Comparison of ENCODE assay signal across 7 mouse cellular contexts in the genomic region with DNA sequence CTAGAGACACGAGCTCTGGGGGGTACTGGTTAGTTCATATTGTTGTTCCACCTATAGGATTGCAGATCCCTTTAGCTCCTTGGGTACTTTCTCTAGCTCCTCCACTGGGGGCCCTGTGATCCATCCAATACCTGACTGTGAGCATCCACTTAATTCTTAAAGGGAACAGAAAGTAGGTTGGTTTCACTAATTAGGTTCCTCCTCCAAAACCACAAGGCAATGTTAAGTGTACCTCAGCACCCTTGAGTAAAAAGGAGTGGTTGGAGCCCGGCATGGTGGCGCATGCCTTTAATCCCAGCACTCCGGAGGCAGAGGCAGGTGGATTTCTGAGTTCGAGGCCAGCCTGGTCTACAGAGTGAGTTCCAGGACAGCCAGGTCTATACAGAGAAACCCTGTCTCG. TPM values are rescaled to one million over a fixed set of nuclear protein-coding genes. Genes with fewer than 3 reads are reported as not detected.
DNase-seq lines count a peak whose midpoint lies in the region; ATAC-seq and TF ChIP-seq lines count a peak whose summit lies in the region.
"Not testable (repeated sequence)": the region's sequence is repeated elsewhere in the genome, so short reads cannot be mapped to it uniquely, and the experiment has no call there.

No protein-coding gene starts in this region.

- WGBS in intestine, embryonic 16.5 days, result 89% methylated on average over 6 of the region's 6 CpGs
- 55% methylated on average over 6 of the region's 6 CpGs for WGBS in lung, embryonic 16.5 days

- not testable (repeated sequence) for H3K9me3 ChIP-seq in intestine, embryonic 16.5 days (ENCODE audit: control insufficient read depth, low read length); lung, embryonic 16.5 days (ENCODE audit: control insufficient read depth, low read length)

- H3K36me3 ChIP-seq in intestine, embryonic 16.5 days (ENCODE audit: control insufficient read depth, insufficient read depth, low read length); lung, embryonic 16.5 days (ENCODE audit: control insufficient read depth, insufficient read depth, low read length): not testable (repeated sequence)

- POLR2A ChIA-PET in Patski (lab: Charles Lee), result not testable (repeated sequence)

- ATAC-seq in Patski; intestine, embryonic 16.5 days; lung, embryonic 16.5 days (ENCODE audit: low read depth): not testable (repeated sequence)
- peak; percentile 54; the same call in 1 of the 2 replicates for ATAC-seq in granulocyte monocyte progenitor cell, adult 5-6 weeks (replicated peaks; ENCODE audit: poor library complexity, severe bottlenecking)
- ATAC-seq in megakaryocyte, adult 5-6 weeks (ENCODE audit: poor library complexity, severe bottlenecking), result peak; percentile 36; the same call in 1 of the 2 replicates

- H3K4me3 ChIP-seq in intestine, embryonic 16.5 days (ENCODE audit: low read length); lung, embryonic 16.5 days (ENCODE audit: low read length): not testable (repeated sequence)

- in situ Hi-C loops in Patski (cut with MboI; ENCODE audit: low pct_unique_long_range_greater_than_20kb), result not testable (repeated sequence)

- peak overlapping the region; percentile 89; the same call in 1 of the 2 replicates for H3K4me2 ChIP-seq in intestine, embryonic 16.5 days (ENCODE audit: low read depth, low read length)
- H3K4me2 ChIP-seq in lung, embryonic 16.5 days (ENCODE audit: low read depth, low read length), result not testable (repeated sequence)

- DNase-seq in B cell, adult 2 months, result peak; percentile 40 to 49
- DNase-seq in Patski (ENCODE audit: low read depth, low spot score), result not testable (repeated sequence)
- peak; percentile 11 to 39 for DNase-seq in lung, adult 18-20 months

- peaks cover 47% of the 10 kb centered on the region for H3K27me3 ChIP-seq in Patski
- not testable (repeated sequence) for H3K27me3 ChIP-seq in intestine, embryonic 16.5 days (replicated peaks; ENCODE audit: control insufficient read depth, insufficient read depth, low read length)
- peaks cover 11% of the 10 kb centered on the region for H3K27me3 ChIP-seq in lung, embryonic 16.5 days (ENCODE audit: control insufficient read depth, insufficient read depth, low read depth, low read length)

- TF ChIP-seq CTCF in Patski (IDR thresholded peaks at IDR 0.05), result peak; percentile 26

- H3K9ac ChIP-seq in intestine, embryonic 16.5 days (ENCODE audit: low read depth, low read length); lung, embryonic 16.5 days (ENCODE audit: low read length): not testable (repeated sequence)

- CTCF ChIA-PET in Patski (lab: Charles Lee), result interaction anchor here (0.9 to 2.1 kb wide), 4 partner anchors 10 to 84 kb away, joined by 3 to 6 read pairs (median 4); a partner anchor contains a TSS

- peak overlapping the region; percentile 91; the same call in 1 of the 2 replicates for H3K27ac ChIP-seq in intestine, embryonic 16.5 days (ENCODE audit: low read length)
- peak overlapping the region; percentile 82 for H3K27ac ChIP-seq in lung, embryonic 16.5 days (ENCODE audit: low read length)

- not testable (repeated sequence) for H3K4me1 ChIP-seq in intestine, embryonic 16.5 days (ENCODE audit: control insufficient read depth, insufficient read depth, low read length)
- peaks cover 16% of the 10 kb centered on the region for H3K4me1 ChIP-seq in lung, embryonic 16.5 days (replicated peaks; ENCODE audit: control insufficient read depth, insufficient read depth, low read length)

RNA-seq across cellular contexts. Expression of a gene that starts 3.0 kb away (rescaled TPM):
- polyA plus RNA-seq in Patski (2021), result 5.6 TPM
- 14.2 and 19.9 TPM in 2 replicates for total RNA-seq in granulocyte monocyte progenitor cell, adult 5-6 weeks (2014; fragmentation: Nextera tagmentation)
- 7.5 and 9.7 TPM in 2 replicates for total RNA-seq in granulocyte monocyte progenitor cell, adult 5-6 weeks (2017)
- polyA plus RNA-seq in intestine, embryonic 16.5 days (2015; fragmentation: Nextera tagmentation; extraction: Ambion mirVana), result 22.1 and 26.1 TPM in 2 replicates
- polyA plus RNA-seq in lung, embryonic 16.5 days (2015; fragmentation: Nextera tagmentation; extraction: Ambion mirVana), result 3.8 TPM in 2 replicates
- 4.9 and 6.2 TPM in 2 replicates for total RNA-seq in megakaryocyte, adult 5-6 weeks (2015)
- 4.4 and 4.8 TPM in 2 replicates for total RNA-seq in megakaryocyte, adult 5-6 weeks (2017)
